Mouse (Mus musculus) CH12.LX (cell line): ENCODE data around the gene Sephs1.

Experiments
- CTCF ChIP-seq, 2 experiments: IDR thresholded peaks in 1 of 2; conservative IDR thresholded peaks in 1 of 2; 2 replicates each; pipeline ENCODE4 v1.5.1; 2011 to 2012; ENCODE audit warnings: low read depth in 2 of 2, low read length in 2 of 2, improper control_type of control experiment in 1 of 2, inconsistent platforms in 1 of 2, mild to moderate bottlenecking in 1 of 2, moderate library complexity in 1 of 2
- ELF1 ChIP-seq: IDR thresholded peaks from 2 replicates; pipeline ENCODE4 v1.6.1; 2014; ENCODE audit warnings: low read depth, mild to moderate bottlenecking, inconsistent platforms, low read length, improper control_type of control experiment
- EP300 ChIP-seq: IDR thresholded peaks from 2 replicates; pipeline ENCODE4 v1.6.1; 2011; ENCODE audit warnings: low read length, improper control_type of control experiment
- GABPA ChIP-seq: IDR thresholded peaks from 2 replicates; pipeline ENCODE4 v1.6.1; 2012; ENCODE audit warnings: low read depth, low read length, improper control_type of control experiment, inconsistent platforms; ENCODE audit not compliant: insufficient replicate concordance
- HCFC1 ChIP-seq: IDR thresholded peaks from 2 replicates; pipeline ENCODE4 v1.6.1; 2012; ENCODE audit warnings: low read depth, mild to moderate bottlenecking, inconsistent platforms, low read length, improper control_type of control experiment
- KAT2A ChIP-seq: IDR thresholded peaks from 2 replicates; pipeline ENCODE4 v1.6.1; 2012; ENCODE audit warnings: low read length, improper control_type of control experiment, inconsistent platforms; ENCODE audit not compliant: insufficient replicate concordance
- MAFK ChIP-seq: IDR thresholded peaks from 2 replicates; pipeline ENCODE4 v1.6.1; 2011; ENCODE audit warnings: low read length, improper control_type of control experiment; ENCODE audit not compliant: insufficient replicate concordance
- MAZ ChIP-seq: IDR thresholded peaks from 2 replicates; pipeline ENCODE4 v1.6.1; 2012; ENCODE audit warnings: low read depth, mild to moderate bottlenecking, inconsistent platforms, low read length, improper control_type of control experiment, moderate library complexity
- MXI1 ChIP-seq: IDR thresholded peaks from 2 replicates; pipeline ENCODE4 v1.6.1; 2011; ENCODE audit warnings: mild to moderate bottlenecking, low read depth, low read length, improper control_type of control experiment
- NELFE ChIP-seq: IDR thresholded peaks from 2 replicates; pipeline ENCODE4 v1.6.1; 2011; ENCODE audit warnings: low read depth, low read length, improper control_type of control experiment
- POLR2A ChIP-seq: IDR thresholded peaks from 2 replicates; pipeline ENCODE4 v1.6.1; 2011; ENCODE audit warnings: low read depth, mild to moderate bottlenecking, improper control_type of control experiment, low read length
- RAD21 ChIP-seq: IDR thresholded peaks from 2 replicates; pipeline ENCODE4 v1.6.1; 2011; ENCODE audit warnings: low read depth, mild to moderate bottlenecking, low read length, improper control_type of control experiment, moderate library complexity
- SMC3 ChIP-seq: IDR thresholded peaks from 2 replicates; pipeline ENCODE4 v1.6.1; 2011; ENCODE audit warnings: low read depth, low read length, improper control_type of control experiment

- TF ChIP-seq ELF1 (no peak), CTCF (conservative IDR thresholded peaks at IDR 0.05 in 1 of 2, IDR thresholded peaks at IDR 0.05 in 1 of 2; ENCODE audit: low read depth in 2 of 2, low read length in 2 of 2) (no peak), NELFE (no peak), KAT2A (no peak), HCFC1 (no peak), POLR2A (no peak), EP300 (no peak), MAFK (no peak), RAD21 (no peak), SMC3 (no peak), GABPA (no peak), MXI1 (no peak), MAZ (no peak)
These were observed 5.2 kb upstream of the Sephs1 start for GRCm38 (mm10) chr2:4876131-4876530.
